Mouse (Mus musculus) heart, postnatal 36 days (tissue): Measurements from ENCODE around the gene Letmd1. TPM values are rescaled to one million over a fixed set of nuclear protein-coding genes. Genes with fewer than 3 reads are reported as not detected.
"Not testable (repeated sequence)": the region's sequence is repeated elsewhere in the genome, so short reads cannot be mapped to it uniquely, and the experiment has no call there.

Experiments used
- DNase-seq, 2 experiments: peaks; one replicate each; pipeline ENCODE4 v3.0.0; 2021 to 2022
- intact Hi-C: fragments of 180-260 bp; cut with DNase I; formaldehyde crosslinking; loops from one replicate; pipeline ENCODE4 v1.15.1; 2025
- total RNA-seq, 2 experiments: library from RNA; stranded (reverse); gene quantifications; 2 replicates each; pipeline ENCODE4 v1.2.3; 2021

The Letmd1 gene
- total RNA-seq, 2 experiments from 2014 or later, result 12.2 to 14.8 TPM

DNA sequence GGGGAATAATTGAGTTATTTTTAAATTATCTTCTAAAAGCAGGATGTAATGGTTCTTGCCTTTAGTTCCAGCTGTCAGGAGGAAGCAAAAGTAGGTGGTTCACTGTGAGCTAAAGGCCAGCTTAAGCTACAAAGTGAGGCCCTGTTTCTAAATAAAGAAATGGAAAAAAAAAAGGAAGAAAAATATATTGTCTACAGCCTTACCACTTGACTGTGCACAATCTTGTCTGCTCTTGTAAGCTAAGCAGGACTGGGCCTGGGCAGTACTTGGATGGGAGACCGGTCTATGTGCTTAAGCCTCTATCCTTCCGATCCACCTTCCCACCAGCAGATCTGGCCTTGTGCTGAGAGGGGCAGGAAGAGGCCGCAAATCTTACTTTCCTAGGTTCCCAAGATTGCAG lies 19.3 kb upstream of the Letmd1 start:
- intact Hi-C loops, result no loop called here
- DNase-seq, result no peak

- intact Hi-C loops, result loop anchor here (10.0 kb wide), 1 partner anchor 1936 kb away; no protein-coding TSS in a partner anchor
- peak; percentile 57 to 62 for DNase-seq
These were observed 17.6 kb upstream of the Letmd1 start for GRCm38 (mm10) chr15:100451245-100451644.

- DNase-seq, result no peak
- intact Hi-C loops, result loop anchor here (10.0 kb wide), 1 partner anchor 1938 kb away; no protein-coding TSS in a partner anchor
These were observed 16.3 kb upstream of the Letmd1 start for GRCm38 (mm10) chr15:100452486-100452885.

GRCm38 (mm10) chr15:100456356-100456991 lies 12.3 kb upstream of the Letmd1 start:
- intact Hi-C loops, result loop anchor here (2.0 to 10.0 kb wide), 4 partner anchors 80 to 1942 kb away; no protein-coding TSS in a partner anchor
- DNase-seq, result no peak

GRCm38 (mm10) chr15:100457340-100457739 lies 11.5 kb upstream of the Letmd1 start:
- peak; percentile 73 to 82 for DNase-seq
- intact Hi-C loops, result loop anchor here (2.0 to 10.0 kb wide), 4 partner anchors 81 to 1943 kb away; no protein-coding TSS in a partner anchor

- DNase-seq, result peak; percentile 53 to 68
- intact Hi-C loops, result loop anchor here (5.0 to 10.0 kb wide), 3 partner anchors 196 to 1943 kb away; no protein-coding TSS in a partner anchor
These were observed 10.8 kb upstream of the Letmd1 start for GRCm38 (mm10) chr15:100458055-100458454.

DNA sequence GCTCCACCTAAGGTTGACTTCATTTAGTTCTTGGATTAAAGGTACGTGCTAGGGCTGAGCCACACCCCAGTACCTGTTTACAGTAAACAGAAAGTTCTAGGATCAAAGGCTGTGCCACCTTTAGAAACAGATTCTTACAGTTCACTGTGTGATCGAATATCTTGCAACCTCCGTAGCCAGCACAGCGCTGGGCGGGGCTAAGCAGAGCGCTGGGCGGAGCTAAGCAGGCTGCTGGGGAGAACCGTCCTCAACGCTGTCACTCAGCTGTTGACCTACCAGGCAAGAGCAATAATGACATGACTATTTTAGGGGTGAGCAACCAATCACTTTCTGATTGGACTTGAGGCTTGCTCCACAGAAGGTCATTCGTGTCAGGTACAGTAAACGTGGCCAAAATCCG lies 7.9 kb upstream of the Letmd1 start:
- intact Hi-C loops, result no loop called here
- peak in 1 of 2 experiments; percentile 20 for DNase-seq

DNA sequence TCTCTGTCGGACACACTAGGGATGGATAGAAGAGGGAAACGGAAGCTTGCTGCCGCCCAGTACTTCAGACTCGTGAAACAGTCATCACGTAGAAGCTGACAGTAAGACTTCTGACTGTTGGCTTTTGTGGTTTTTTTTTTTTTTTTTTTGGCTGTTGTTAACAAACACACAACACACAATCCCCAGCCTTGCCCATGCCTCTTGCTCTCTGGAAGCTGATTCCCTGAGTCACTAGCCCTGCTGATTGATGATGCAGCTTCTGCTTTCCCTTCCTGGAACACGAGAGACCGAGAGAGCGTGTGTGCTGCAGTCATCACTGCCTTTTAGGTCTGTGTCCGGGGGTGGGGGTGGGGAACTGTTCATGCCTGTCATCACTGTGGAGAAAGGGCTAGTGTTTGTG lies 7.2 kb upstream of the Letmd1 start:
- intact Hi-C loops, result no loop called here
- no peak for DNase-seq

- intact Hi-C loops, result no loop called here
- DNase-seq, result no peak
These were observed 6.7 kb upstream of the Letmd1 start for GRCm38 (mm10) chr15:100462086-100462485.

DNA sequence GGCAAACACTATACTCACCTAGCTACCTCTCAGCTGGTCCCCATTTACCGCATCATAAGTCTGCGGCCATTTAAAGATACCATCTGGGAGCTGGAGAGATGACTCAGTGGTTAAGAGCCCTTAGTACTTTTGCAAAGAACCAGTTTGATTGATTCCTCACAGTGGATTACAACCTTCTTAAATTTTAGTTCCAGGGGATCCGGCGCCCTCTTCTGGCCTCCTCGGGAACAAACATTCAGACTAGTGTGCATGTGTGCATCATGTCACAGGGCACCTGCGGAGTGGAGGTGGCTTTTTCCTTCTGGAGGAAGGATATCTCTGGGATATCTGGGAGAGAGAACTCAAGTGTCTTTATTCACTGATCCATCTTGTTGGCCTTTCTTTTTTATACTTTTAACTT lies 5.1 kb upstream of the Letmd1 start:
- peak; percentile 53 to 70 for DNase-seq
- intact Hi-C loops, result no loop called here

- DNase-seq, result no peak
- intact Hi-C loops, result loop anchor here (5.0 kb wide), 1 partner anchor 147 kb away; no protein-coding TSS in a partner anchor
These were observed 3.4 kb upstream of the Letmd1 start for GRCm38 (mm10) chr15:100465432-100465831.

DNA sequence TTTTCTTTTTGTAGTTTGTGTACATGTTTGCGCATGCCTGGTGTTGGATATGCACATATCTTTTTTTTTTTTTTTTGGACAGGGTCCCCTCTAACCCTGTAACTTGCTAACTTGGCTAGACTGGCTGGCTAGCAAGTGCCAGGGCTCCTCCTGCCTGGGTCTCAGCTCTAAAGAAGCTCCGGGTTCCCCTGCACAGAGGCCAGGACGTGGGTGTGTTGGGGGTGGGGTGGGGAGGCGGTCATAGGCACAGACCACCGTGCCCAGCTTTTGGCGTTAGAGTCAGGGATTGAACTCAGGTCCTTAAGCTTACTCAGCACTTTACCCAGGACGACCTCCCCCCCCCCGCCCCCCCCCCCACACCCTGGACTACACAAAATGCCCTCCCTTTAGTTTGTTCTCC lies 1.1 kb upstream of the Letmd1 start:
- DNase-seq, result no peak
- intact Hi-C loops, result loop anchor here (1.0 to 5.0 kb wide), 3 partner anchors 27 to 215 kb away; partner anchors contain the start of gene Csrnp2

- intact Hi-C loops, result loop anchor here (2.0 to 5.0 kb wide), 2 partner anchors 26 to 143 kb away; partner anchors contain the start of gene Csrnp2
These were observed 344 bp downstream of the Letmd1 start for GRCm38 (mm10) chr15:100469189-100469545.

DNA sequence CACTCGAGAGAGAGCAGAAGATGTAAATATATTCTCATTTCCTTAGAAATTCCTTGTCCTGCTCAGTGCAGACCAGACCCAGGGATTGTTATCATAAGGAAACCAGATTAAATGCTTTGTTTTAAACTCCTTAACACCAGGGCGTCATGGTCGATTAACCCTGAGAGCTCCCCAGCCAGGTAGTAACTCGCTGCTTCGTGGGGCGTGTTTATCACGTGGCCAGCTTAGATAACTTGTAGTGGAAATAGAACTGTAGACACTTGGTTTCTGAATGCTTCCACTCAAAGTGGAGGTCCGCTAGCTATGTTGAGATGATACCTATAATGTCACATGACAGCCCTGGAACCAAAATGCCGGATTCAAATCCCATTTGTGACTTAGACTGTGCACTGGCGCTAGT lies 1.2 kb downstream of the Letmd1 start:
- intact Hi-C loops, result no loop called here
- no peak for DNase-seq

More at GRCm38 (mm10) chr15:100469189-100469545, 344 bp downstream of the Letmd1 start:
- no peak for DNase-seq

GRCm38 (mm10) chr15:100473926-100474503 lies 5.2 kb downstream of the Letmd1 start:
- no peak for DNase-seq
- intact Hi-C loops, result no loop called here

- DNase-seq, result no peak
- intact Hi-C loops, result no loop called here
These were observed 9.5 kb downstream of the Letmd1 start for GRCm38 (mm10) chr15:100478351-100478750.

DNA sequence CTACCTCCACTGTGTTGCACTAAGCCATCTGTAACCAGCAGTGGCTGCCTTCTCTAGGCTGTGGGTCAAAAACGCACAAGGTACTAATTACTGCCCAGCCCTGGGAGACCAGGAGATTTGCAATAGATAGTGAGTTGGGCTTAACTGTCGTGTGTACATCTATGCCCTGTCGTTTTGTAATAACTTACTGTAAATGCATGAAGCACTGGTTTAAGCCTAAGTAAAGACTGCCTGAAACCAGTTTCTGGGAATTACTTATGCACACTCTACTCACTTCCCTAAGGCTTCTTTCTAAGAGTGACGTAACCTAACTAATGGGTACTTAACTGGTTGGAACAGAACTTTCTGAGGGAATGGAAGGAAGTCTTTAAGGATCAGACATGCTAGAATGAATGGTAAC lies 10.1 kb downstream of the Letmd1 start:
- no peak for DNase-seq
- intact Hi-C loops, result no loop called here

DNA sequence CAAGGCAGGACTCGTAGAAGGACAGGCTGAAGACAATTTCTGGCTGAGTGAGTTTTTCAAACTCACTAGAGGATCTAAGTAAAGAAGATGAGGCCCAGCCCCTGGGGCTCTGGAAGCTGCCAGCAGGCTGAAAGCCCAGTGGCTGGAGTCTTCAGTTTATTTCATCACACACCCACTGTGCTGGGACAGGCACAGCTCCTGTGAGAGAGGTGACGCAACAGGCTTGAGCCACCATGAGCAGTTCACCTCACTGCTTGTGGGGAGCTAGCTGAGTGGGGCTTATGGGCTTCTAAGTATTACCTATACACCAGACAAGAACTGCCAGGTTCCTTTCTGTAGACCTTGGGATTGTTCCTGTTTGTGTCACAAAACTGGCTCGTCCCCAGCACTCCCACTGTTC lies 16.8 kb downstream of the Letmd1 start:
- intact Hi-C loops, result no loop called here
- DNase-seq, result peak in 1 of 2 experiments; percentile 26

DNA sequence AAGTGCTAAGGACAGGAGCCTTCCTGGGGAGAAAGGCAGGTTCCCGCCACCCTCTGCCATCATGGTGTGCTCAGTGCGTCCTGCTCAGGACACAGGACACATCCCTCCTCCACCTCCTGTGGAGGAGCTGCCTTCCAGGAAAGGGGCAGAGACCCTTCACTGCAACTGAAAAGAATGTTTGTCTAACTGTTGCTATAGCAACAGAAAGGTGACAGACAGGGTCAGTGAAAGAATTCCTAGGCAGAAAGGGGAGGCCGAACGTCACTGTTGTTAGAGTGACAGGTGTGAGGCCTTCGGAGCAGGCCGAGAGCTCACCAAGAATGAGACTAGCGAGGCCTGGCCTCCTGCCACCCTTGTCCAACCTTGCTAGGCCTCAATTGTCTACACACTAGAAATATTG lies 17.6 kb downstream of the Letmd1 start:
- intact Hi-C loops, result no loop called here
- no peak for DNase-seq

GRCm38 (mm10) chr15:100487050-100487449 lies 18.2 kb downstream of the Letmd1 start:
- no peak for DNase-seq
- intact Hi-C loops, result no loop called here

GRCm38 (mm10) chr15:100488297-100488696 lies 19.5 kb downstream of the Letmd1 start:
- DNase-seq, intact Hi-C loops: not testable (repeated sequence)

DNA sequence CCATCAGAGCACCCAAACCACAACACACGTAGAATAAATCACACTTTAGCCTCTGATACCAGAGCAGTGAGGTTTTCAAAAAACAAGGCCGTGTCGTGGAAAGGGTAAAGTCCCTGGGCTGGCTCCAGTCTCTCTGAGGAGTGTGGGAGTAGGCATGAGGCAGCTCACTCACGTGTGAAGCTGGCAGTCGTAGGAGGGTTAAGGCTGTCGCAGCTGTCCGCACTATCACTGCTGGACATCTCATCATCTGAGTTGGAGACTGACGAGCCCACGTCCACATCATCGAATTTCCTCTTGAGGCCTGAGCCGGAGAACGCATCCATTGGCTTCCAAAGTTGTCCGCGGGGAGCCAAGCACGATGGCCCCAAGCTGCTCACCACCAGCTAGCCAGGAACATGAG lies 20.4 kb downstream of the Letmd1 start:
- no peak for DNase-seq

More for the DNA sequence above, 20.4 kb downstream of the Letmd1 start:
- intact Hi-C loops, result no loop called here
